Mouse (Mus musculus): ENCODE measurements around the gene Ifna16.

Gene Ifna16

DNA sequence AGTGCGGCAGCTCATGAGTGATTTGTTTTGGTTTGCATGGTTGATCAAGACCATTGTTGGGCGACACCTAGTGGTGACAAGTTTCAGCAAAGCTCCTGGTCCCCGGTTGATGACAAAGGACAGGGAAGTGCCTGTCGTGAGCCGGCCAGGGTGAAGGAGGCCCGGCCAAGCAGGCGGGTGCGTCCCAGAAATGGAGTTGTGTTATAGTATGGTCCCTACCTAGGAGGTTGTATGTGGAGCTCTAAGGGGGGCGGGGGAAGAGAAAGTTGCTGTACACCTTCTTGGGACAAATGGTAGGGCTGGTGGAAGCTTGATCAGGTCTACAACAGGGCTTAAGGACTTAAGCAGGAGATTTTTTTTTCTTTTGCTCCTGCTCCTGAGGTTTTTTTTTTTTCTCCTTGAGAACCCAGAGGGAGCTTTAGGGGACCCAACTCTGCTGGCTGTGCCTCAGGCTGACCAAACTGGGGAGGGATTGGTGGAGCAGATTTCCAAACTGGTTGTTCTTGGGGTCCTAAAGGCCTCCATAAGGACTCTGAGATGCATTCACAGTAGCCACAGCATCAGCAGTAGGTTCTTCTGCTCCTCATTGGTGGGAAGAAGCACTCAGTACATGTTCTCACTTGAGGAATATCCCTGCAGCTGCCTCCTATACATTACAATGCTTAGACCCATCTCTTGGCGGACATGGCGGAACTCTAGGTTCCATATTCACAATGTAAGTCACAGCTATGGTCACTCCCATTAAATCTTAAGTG is 35.5 kb downstream of the Ifna16 start:
- peak; percentile 91 for DNase-seq

DNA sequence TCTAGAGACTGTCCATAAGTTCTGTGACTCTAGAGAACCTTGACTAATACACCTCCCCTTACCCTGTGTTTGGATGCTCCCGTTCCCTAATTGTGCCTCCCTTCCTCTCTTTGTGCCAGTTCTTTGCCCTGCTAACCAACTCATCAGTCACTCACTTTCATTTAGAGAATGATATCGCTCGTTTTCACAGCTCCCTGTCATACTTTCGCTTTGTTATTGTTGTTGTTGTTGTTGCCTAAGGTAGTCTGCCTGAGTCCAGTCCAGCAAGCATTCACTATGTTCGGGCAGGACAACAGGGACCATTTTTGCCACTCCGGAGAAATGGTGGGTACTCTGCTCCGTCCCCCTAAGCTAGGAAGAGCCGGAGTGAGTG is 36.0 kb downstream of the Ifna16 start:
- no peak for DNase-seq

DNA sequence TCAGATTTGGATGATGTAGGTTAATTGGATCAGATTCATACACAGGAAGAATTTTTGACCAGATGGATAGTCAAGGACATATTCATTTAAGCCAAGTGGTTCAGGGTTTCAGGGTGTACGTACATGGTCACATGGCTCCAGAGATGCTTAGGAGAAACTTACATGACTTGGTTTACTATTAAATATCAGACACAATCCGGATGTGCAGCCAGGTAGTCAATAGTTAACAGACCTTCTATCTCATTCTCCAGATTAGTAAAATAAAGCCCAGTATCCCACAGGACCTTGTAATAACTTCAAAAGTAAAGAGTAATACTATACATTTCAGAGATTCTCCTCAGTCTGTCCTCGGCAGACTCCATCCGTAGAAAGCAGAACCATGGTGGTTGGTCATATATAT is 42.4 kb downstream of the Ifna16 start, which contains the start of gene C87499:
Gene C87499 (minus strand): TSS at position 101 of the 400 bp plus-strand sequence.
- DNase-seq: no peak
